Mouse (Mus musculus) liver, embryonic 14.5 days (tissue): ENCODE results near the gene Stat5b. TPM values are rescaled to one million over a fixed set of nuclear protein-coding genes. Genes with fewer than 3 reads are reported as not detected.

Experiments used
- ATAC-seq: fragments of 200-750 bp; cut with Nextera tagmentation; 2 replicates; pipeline ENCODE4 v1.8.0; 2017; ENCODE audit warnings: moderate number of reproducible peaks, mild to moderate bottlenecking, moderate library complexity; ENCODE audit not compliant: insufficient read depth
- DNase-seq, 3 experiments: peaks; one replicate each; pipeline ENCODE4 v3.0.0-alpha.2; 2012 to 2013; ENCODE audit warnings: low read depth in 3 of 3, low spot score in 3 of 3
- H3K27ac ChIP-seq: fragments of 300-500 bp; sonication (generic); 2 replicates; pipeline ENCODE4 v1.5.1; 2014; ENCODE audit warnings: moderate library complexity, mild to moderate bottlenecking, control low read depth, inconsistent platforms
- H3K27me3 ChIP-seq: fragments of 300-500 bp; sonication (generic); 2 replicates; pipeline ENCODE4 v1.6.1; 2014; ENCODE audit warnings: mild to moderate bottlenecking, low read length, moderate library complexity; ENCODE audit not compliant: control insufficient read depth, insufficient read depth
- H3K36me3 ChIP-seq: fragments of 300-500 bp; sonication (generic); replicated peaks from 2 replicates; pipeline ENCODE4 v1.6.1; 2014; ENCODE audit warnings: low read depth; ENCODE audit not compliant: control insufficient read depth, insufficient read depth
- H3K4me1 ChIP-seq, 2 experiments: fragments of 200-500 bp in 1 of 2; fragments of 300-500 bp in 1 of 2; sonication (generic) in 1 of 2; replicated peaks; 2 replicates each; pipeline ENCODE4 v1.6.1; 2012 to 2014; ENCODE audit warnings: antibody characterized with exemption in 1 of 2, inconsistent platforms in 1 of 2, low read length in 1 of 2; ENCODE audit not compliant: control insufficient read depth in 2 of 2, insufficient read depth in 2 of 2
- H3K4me2 ChIP-seq: fragments of 300-500 bp; sonication (generic); 2 replicates; pipeline ENCODE4 v1.6.1; 2014; ENCODE audit warnings: low read depth, mild to moderate bottlenecking, control low read depth, moderate library complexity
- H3K4me3 ChIP-seq, 2 experiments: fragments of 200-500 bp in 1 of 2; fragments of 300-500 bp in 1 of 2; sonication (generic) in 1 of 2; 2 replicates each; pipeline ENCODE4 v1.5.1; 2012 to 2014; ENCODE audit warnings: low read depth in 2 of 2, low read length in 2 of 2, mild to moderate bottlenecking in 2 of 2, control low read depth in 1 of 2, inconsistent platforms in 1 of 2, moderate library complexity in 1 of 2; ENCODE audit not compliant: insufficient read depth in 1 of 2
- H3K9ac ChIP-seq: fragments of 300-500 bp; sonication (generic); replicated peaks from 2 replicates; pipeline ENCODE4 v1.6.1; 2014; ENCODE audit warnings: mild to moderate bottlenecking, control low read depth, moderate library complexity
- H3K9me3 ChIP-seq: fragments of 300-500 bp; sonication (generic); 2 replicates; pipeline ENCODE4 v1.6.1; 2016; ENCODE audit warnings: low read length, mixed read lengths; ENCODE audit not compliant: control insufficient read depth
- CTCF ChIP-seq: IDR thresholded peaks from 2 replicates; pipeline ENCODE4 v1.5.1; 2016; ENCODE audit warnings: antibody characterized with exemption, low read depth, control low read depth
- EP300 ChIP-seq: IDR thresholded peaks from 2 replicates; pipeline ENCODE4 v1.6.1; 2016; ENCODE audit warnings: antibody characterized with exemption, low read depth
- WGBS: fragments of 180-500 bp; shearing (Covaris S2); extraction: QIAGEN DNeasy Blood & Tissue Kit; methylation state at CpG from one replicate; pipeline ENCODE4 v1.1.7; 2014; ENCODE audit not compliant: insufficient replicate concordance; 5-methylcytosine and 5-hydroxymethylcytosine counted together
- polyA plus RNA-seq, 2 experiments: library from polyadenylated mRNA; depleted of rRNA in 1 of 2; stranded (reverse) in 1 of 2; unstranded in 1 of 2; fragments of >200 nt; fragmentation: Nextera tagmentation in 1 of 2; extraction: Ambion mirVana in 1 of 2; gene quantifications; 2 replicates each; pipeline versions ENCODE4 v1.2.1 to v1.2.3; 2012 to 2014

Gene Stat5b
- polyA plus RNA-seq, 2 experiments: 12.4 to 16.4 TPM

DNA sequence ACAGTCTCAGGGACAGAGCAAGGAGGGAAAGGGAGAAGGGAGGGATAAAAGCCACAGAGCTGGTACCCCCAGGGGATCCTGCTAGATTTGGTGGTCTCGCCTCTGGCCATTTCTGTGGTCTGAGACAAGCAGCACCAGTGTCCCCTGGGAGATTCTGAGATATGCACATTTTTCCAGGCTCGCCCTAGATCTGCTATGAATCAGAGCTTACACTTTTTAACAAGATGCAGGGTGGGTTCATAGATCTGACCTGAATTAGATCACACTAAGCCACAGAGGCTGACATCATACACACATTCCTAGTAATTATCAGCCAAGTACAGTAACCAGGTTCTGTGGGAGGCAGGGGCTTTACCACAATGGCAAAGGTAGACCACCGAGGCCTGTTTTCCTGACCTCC lies 60.8 kb downstream of the Stat5b start:
- H3K4me2 ChIP-seq: no peak overlapping the region
- no peak for DNase-seq
- H3K9ac ChIP-seq: no peak overlapping the region
- H3K9me3 ChIP-seq: no peaks in the 10 kb centered on the region
- no peaks in the 10 kb centered on the region for H3K27me3 ChIP-seq
- no peak overlapping the region for H3K27ac ChIP-seq
- no peak overlapping the region for H3K4me3 ChIP-seq
- peaks cover 27% of the 10 kb centered on the region for H3K36me3 ChIP-seq
- WGBS: 76% methylated on average over 3 of the region's 3 CpGs
- no peak for TF ChIP-seq CTCF
- TF ChIP-seq EP300: no peak
- ATAC-seq: no peak
- H3K4me1 ChIP-seq: no peaks in the 10 kb centered on the region

DNA sequence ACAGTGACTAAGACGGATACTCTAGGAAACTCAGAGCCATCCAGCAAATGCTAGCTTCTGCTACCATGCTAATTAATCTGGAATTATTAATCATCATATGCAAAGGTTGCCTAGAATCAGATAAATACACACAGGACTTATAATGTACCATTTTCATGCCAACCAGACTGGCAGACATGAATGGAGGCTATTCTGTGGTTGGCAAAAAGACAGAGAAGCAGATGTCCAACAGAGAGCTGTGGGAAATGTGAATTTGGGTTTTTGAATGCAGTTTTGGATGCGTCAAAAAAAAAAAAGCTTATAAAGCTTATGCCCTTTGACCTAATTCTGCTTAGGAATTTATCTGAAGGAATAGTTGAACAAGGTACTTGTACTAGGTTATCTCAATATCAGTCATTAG lies 64.8 kb downstream of the Stat5b start:
- no peak for ATAC-seq
- 89% methylated on average over 2 of the region's 2 CpGs for WGBS

DNA sequence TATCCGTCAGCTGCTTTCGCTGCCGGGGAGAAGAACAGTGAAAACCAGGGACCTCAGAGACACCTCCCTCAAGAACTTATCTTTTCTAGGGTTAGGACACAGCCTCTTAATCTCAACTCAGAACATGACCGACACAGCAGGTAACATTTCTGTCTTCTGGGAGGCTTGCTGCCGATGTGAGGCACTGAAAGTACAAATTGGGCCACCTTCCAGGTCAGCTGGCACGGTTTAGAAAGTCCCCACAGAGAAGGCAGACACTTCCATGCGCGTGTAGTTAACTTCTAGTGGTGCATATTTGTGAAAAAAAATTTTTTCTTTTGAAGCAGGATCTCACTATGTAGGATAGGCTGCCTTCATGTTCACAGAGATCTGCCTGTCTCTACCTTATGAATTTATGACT lies 66.2 kb downstream of the Stat5b start:
- H3K4me3 ChIP-seq: no peak overlapping the region
- no peak for TF ChIP-seq EP300
- TF ChIP-seq CTCF: no peak
- H3K27me3 ChIP-seq: no peaks in the 10 kb centered on the region
- no peak overlapping the region for H3K27ac ChIP-seq
- ATAC-seq: no peak
- no peaks in the 10 kb centered on the region for H3K9me3 ChIP-seq
- 77% methylated on average over 8 of the region's 8 CpGs for WGBS
- peaks cover 0 to 2% of the 10 kb centered on the region in 2 experiments; a peak in 1 of 4 replicates for H3K4me1 ChIP-seq
- peaks cover 38% of the 10 kb centered on the region for H3K36me3 ChIP-seq
- H3K9ac ChIP-seq: no peak overlapping the region
- DNase-seq: no peak
- H3K4me2 ChIP-seq: no peak overlapping the region

More for the DNA sequence above, 64.8 kb downstream of the Stat5b start:
- Histone ChIP-seq H3K36me3 (peaks cover 43% of the 10 kb centered on the region), H3K4me2 (no peak overlapping the region), H3K4me3 (no peak overlapping the region), H3K27me3 (no peaks in the 10 kb centered on the region), H3K27ac (no peak overlapping the region), H3K4me1 (peaks cover 0 to 2% of the 10 kb centered on the region in 2 experiments; a peak in 1 of 4 replicates), H3K9ac (no peak overlapping the region), H3K9me3 (no peaks in the 10 kb centered on the region)
- TF ChIP-seq EP300 (no peak), CTCF (no peak)
- no peak for DNase-seq

DNA sequence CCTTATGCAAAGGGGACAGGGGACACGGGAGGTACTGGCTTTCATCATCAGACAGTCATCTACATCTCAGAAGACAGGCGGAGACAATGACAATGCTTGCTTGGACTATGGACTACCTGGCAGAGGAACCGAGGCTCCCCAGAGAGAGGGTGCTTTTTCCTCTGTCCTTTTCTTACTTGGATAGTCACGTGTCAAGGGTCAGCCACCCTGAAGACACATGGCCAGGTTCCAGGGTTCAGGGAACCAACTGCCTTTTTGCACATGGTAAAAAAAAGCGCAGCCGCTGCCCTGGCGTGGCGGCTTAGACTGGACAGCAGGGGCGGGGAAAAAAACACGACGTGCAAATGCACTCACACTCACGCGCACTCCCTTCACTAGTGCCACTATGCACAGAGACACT lies 68.0 kb downstream of the Stat5b start:
- DNase-seq (no peak), ATAC-seq (no peak)
- Histone ChIP-seq H3K9ac (no peak overlapping the region), H3K4me3 (no peak overlapping the region), H3K27ac (no peak overlapping the region), H3K27me3 (no peaks in the 10 kb centered on the region), H3K4me1 (peaks cover 0 to 2% of the 10 kb centered on the region in 2 experiments; a peak in 1 of 4 replicates), H3K4me2 (no peak overlapping the region), H3K36me3 (peaks cover 30% of the 10 kb centered on the region), H3K9me3 (no peaks in the 10 kb centered on the region)
- TF ChIP-seq EP300 (no peak), CTCF (no peak)
- WGBS: 86% methylated on average over 13 of the region's 13 CpGs

DNA sequence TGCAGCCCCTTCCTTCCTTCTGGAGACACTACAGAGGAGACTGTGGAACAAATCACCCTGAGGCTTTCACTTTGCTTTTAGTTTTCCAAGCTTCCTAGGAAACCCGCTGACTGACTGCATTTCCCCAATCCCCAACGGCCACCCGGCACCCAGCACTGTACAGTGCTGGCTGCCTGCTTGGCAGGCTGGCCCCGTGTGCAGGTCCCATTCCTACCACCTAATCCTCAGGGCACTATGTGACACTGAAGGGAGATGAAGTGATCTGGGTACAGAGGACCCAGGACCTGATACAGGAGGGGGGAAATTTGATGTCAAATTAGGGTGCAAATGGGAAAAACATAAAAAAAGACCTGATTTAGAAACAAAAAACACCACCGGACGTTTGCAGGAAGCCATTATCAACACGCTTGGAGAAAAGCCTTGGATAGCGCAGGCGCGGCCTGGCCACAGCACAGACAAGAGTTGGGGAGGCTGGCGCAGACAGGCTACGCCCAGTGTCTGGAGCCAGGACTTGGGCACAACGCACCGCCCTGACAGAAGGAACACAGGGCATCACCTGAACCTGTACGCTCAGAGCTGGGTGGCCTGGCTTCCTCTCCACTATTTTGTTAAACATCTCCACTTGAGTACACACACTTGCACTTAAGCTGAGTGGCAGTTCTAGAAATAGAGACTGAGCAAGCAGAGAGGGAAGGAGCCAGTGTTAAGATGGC lies 68.6 kb downstream of the Stat5b start:
- no peak for TF ChIP-seq EP300
- no peak for TF ChIP-seq CTCF
- Histone ChIP-seq H3K4me2 (no peak overlapping the region), H3K36me3 (peaks cover 30% of the 10 kb centered on the region), H3K4me1 (peaks cover 0 to 2% of the 10 kb centered on the region in 2 experiments; a peak in 1 of 4 replicates), H3K4me3 (no peak overlapping the region), H3K27ac (no peak overlapping the region), H3K9ac (no peak overlapping the region), H3K27me3 (no peaks in the 10 kb centered on the region), H3K9me3 (no peaks in the 10 kb centered on the region)
- ATAC-seq (no peak), DNase-seq (no peak)
- WGBS: 72% methylated on average over 15 of the region's 15 CpGs
